ENCODE assay signal across 13 mouse cellular contexts in genomic region chr8:124331094-124331493, GRCm38 (mm10).
A peak's percentile ranks its signal among the peaks of the same experiment; 100 is the strongest.
DNase-seq lines count a peak whose midpoint lies in the region; ATAC-seq and TF ChIP-seq lines count a peak whose summit lies in the region.
"Had no signal": no experiment of that assay in that cellular context is flagged by ENCODE, and none has a peak within 500 bp of the region (broad histone marks: within the 10 kb centered on the region; RNA-seq: fewer than 3 reads in every experiment).

No protein-coding gene starts in this region.

- H3K9me3 ChIP-seq in hindbrain, embryonic 13.5 days = no peaks in the 10 kb centered on the region
- no peaks in the 10 kb centered on the region for H3K9me3 ChIP-seq in hindbrain, embryonic 12.5 days (replicated peaks)
- H3K9me3 ChIP-seq in forebrain, postnatal 0 days (ENCODE audit: low read length) = no peaks in the 10 kb centered on the region
- H3K9me3 ChIP-seq in neural tube, embryonic 15.5 days (replicated peaks) = no peaks in the 10 kb centered on the region
- H3K9me3 ChIP-seq: embryonic facial prominence, embryonic 12.5 days; heart, embryonic 15.5 days; intestine, embryonic 15.5 days had no signal

- no peak overlapping the region; the same call in 1 of the 2 replicates for H3K9ac ChIP-seq in hindbrain, embryonic 13.5 days
- no peak overlapping the region for H3K9ac ChIP-seq in hindbrain, embryonic 12.5 days
- no peak overlapping the region for H3K9ac ChIP-seq in forebrain, postnatal 0 days
- no peak overlapping the region for H3K9ac ChIP-seq in neural tube, embryonic 15.5 days (replicated peaks)
- H3K9ac ChIP-seq: embryonic facial prominence, embryonic 12.5 days; heart, embryonic 15.5 days; intestine, embryonic 15.5 days; lung, embryonic 14.5 days had no signal

- intact Hi-C loops in heart, postnatal 10 days (cut with DNase I) = no loop called here

- TF ChIP-seq CTCF in forebrain, postnatal 0 days (IDR thresholded peaks at IDR 0.05; ENCODE audit: low read depth) = no peak

- H3K4me1 ChIP-seq in hindbrain, embryonic 13.5 days (replicated peaks) = peaks cover 27% of the 10 kb centered on the region
- peaks cover 27% of the 10 kb centered on the region for H3K4me1 ChIP-seq in hindbrain, embryonic 12.5 days
- H3K4me1 ChIP-seq in forebrain, postnatal 0 days (ENCODE audit: insufficient read depth) = no peaks in the 10 kb centered on the region
- H3K4me1 ChIP-seq in neural tube, embryonic 15.5 days = no peaks in the 10 kb centered on the region
- H3K4me1 ChIP-seq: embryonic facial prominence, embryonic 12.5 days; intestine, embryonic 15.5 days had no signal

- DNase-seq in adrenal gland, adult 8-10 months = peak; percentile 29
- no peak for DNase-seq in forebrain, postnatal 0 days
- DNase-seq in heart, postnatal 10 days = no peak
- no peak for DNase-seq in spleen, postnatal 4 days (ENCODE audit: low spot score in 2 of 2)
- DNase-seq: kidney, postnatal 4 days; lung, embryonic 14.5 days; thymus, postnatal 25 days had no signal

- H3K4me3 ChIP-seq in hindbrain, embryonic 13.5 days = no peak overlapping the region
- H3K4me3 ChIP-seq in hindbrain, embryonic 12.5 days = no peak overlapping the region
- H3K4me3 ChIP-seq in forebrain, postnatal 0 days (ENCODE audit: low read depth, low read length) = no peak overlapping the region
- H3K4me3 ChIP-seq in neural tube, embryonic 15.5 days (replicated peaks) = no peak overlapping the region
- H3K4me3 ChIP-seq: embryonic facial prominence, embryonic 12.5 days; heart, embryonic 15.5 days; intestine, embryonic 15.5 days had no signal

- no peaks in the 10 kb centered on the region for H3K27me3 ChIP-seq in hindbrain, embryonic 13.5 days
- H3K27me3 ChIP-seq in hindbrain, embryonic 12.5 days = no peaks in the 10 kb centered on the region
- H3K27me3 ChIP-seq in forebrain, postnatal 0 days (ENCODE audit: insufficient read depth, low read length) = no peaks in the 10 kb centered on the region
- no peaks in the 10 kb centered on the region for H3K27me3 ChIP-seq in neural tube, embryonic 15.5 days (replicated peaks)
- H3K27me3 ChIP-seq: embryonic facial prominence, embryonic 12.5 days; heart, embryonic 15.5 days; intestine, embryonic 15.5 days had no signal

- H3K36me3 ChIP-seq in hindbrain, embryonic 13.5 days = peaks cover 81% of the 10 kb centered on the region
- H3K36me3 ChIP-seq in hindbrain, embryonic 12.5 days = peaks cover 69% of the 10 kb centered on the region
- peaks cover 76% of the 10 kb centered on the region for H3K36me3 ChIP-seq in forebrain, postnatal 0 days (ENCODE audit: insufficient read depth)
- peaks cover 64% of the 10 kb centered on the region for H3K36me3 ChIP-seq in neural tube, embryonic 15.5 days

- WGBS in hindbrain, embryonic 13.5 days = 87% methylated on average over 3 of the region's 3 CpGs
- 95% methylated on average over 3 of the region's 3 CpGs for WGBS in hindbrain, embryonic 12.5 days
- 87% methylated on average over 3 of the region's 3 CpGs for WGBS in forebrain, postnatal 0 days
- WGBS in neural tube, embryonic 15.5 days = 90% methylated on average over 3 of the region's 3 CpGs

- peak overlapping the region; percentile 66 for H3K27ac ChIP-seq in hindbrain, embryonic 13.5 days
- no peak overlapping the region for H3K27ac ChIP-seq in hindbrain, embryonic 12.5 days
- 0 out of 2 replicates have a peak overlapping the region, but pooled peaks have one; percentile 45 for H3K27ac ChIP-seq in forebrain, postnatal 0 days (ENCODE audit: low read depth, low read length)
- peak overlapping the region; percentile 58 for H3K27ac ChIP-seq in neural tube, embryonic 15.5 days (replicated peaks)
- H3K27ac ChIP-seq: embryonic facial prominence, embryonic 12.5 days; heart, embryonic 15.5 days; intestine, embryonic 15.5 days had no signal

- no peak for ATAC-seq in hindbrain, embryonic 13.5 days (ENCODE audit: low FRiP score)
- ATAC-seq in hindbrain, embryonic 12.5 days (ENCODE audit: low FRiP score) = no peak
- no peak for ATAC-seq in forebrain, postnatal 0 days
- no peak for ATAC-seq in neural tube, embryonic 15.5 days (ENCODE audit: low FRiP score)
- ATAC-seq: intestine, embryonic 15.5 days had no signal

- no peak overlapping the region for H3K4me2 ChIP-seq in hindbrain, embryonic 13.5 days
- H3K4me2 ChIP-seq in hindbrain, embryonic 12.5 days (replicated peaks) = no peak overlapping the region
- no peak overlapping the region for H3K4me2 ChIP-seq in forebrain, postnatal 0 days (ENCODE audit: low read depth)
- H3K4me2 ChIP-seq in neural tube, embryonic 15.5 days = no peak overlapping the region
- H3K4me2 ChIP-seq: embryonic facial prominence, embryonic 12.5 days; heart, embryonic 15.5 days; intestine, embryonic 15.5 days; lung, embryonic 14.5 days had no signal
